Mouse (Mus musculus): ENCODE data around the gene Gfap.

Gfap gene

DNA sequence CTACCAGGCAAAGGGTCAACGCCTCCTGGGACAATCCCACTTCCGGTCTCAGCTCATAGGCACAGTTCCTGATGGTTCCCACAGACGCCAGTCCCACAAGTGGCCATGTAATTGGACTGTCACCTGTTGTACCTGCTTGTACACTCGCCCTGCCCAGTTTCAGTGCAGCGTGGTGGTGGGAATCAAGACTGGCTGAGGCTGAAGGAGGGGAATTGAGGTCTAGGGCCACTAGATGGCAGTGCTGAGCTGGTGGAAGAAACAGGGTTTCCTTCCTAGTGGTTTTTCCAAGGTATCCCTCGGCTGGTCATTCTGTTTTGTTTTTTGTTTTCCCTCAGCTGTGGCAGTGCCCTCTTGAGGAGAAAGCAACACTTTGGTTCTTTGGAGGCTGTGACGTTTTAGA is at the start of gene Gfap:
Gene Gfap (minus strand): TSS at position 150 of the 400 bp plus-strand sequence.
- DNase-seq (ENCODE audit: low spot score in 2 of 2), result peak; percentile 17 to 39

DNA sequence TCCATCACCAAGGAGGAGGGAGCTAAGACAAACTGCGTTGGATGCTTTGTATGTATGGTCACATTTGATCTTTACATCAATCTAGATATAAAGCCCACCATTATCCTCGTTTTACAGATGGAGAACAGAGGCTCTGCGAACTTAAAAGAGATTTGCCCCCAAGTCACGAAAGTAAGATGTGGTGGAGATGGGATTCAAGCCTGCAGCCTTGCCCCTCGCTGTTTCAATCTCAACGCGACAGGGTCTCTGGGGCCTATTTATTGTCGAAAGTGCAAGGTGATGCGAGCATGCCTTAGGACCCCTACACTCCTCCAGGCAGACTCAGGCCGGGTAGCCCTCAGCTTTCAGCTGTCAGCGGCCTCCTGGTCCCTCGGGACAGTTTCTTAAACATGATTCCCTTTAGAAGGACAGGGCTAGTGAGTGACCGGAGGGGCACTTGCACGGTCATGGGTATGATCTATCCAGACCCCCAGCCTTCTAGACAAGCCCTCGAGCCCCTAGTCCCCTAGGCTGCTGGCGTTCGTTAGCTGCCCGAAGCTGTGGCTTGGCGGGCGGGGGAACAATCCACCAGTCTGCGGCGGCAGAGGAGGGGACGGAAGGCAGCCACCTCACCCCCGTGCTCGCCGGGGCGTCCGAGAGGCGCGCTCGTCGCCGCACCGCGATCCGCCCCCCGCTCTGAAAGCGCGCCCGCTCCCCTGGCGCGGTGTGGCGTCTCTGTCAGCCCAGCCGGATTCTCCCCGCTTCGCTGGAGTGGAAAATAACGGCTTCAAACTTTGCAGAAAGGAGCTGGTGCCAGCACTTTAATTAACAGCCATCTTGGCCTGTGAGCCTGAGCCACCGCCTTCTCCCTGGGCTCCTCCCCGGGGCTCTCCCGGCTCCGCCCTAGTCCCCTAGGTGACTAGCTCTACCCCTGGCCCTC is 47.6 kb upstream of the Gfap start:
- DNase-seq (ENCODE audit: low spot score in 2 of 2), result no peak

DNA sequence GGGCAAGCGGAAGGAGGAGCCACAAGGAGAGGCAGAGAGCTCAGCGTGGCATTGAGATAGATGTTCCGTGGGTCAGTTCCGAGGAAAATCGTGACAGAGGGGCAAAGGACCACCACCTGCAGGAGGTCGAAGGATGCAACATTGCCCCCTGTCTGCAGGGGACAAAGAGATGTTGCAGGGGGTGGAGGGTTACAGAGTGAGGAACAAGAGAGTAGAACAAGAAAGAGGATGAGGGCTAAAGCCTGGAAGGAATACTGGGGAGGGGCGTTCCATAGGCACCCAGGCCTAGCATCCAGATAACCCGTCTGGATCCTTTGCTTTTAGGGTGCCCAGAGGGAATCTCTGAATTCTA is 46.3 kb upstream of the Gfap start:
- no peak for DNase-seq (ENCODE audit: low spot score in 2 of 2)

DNA sequence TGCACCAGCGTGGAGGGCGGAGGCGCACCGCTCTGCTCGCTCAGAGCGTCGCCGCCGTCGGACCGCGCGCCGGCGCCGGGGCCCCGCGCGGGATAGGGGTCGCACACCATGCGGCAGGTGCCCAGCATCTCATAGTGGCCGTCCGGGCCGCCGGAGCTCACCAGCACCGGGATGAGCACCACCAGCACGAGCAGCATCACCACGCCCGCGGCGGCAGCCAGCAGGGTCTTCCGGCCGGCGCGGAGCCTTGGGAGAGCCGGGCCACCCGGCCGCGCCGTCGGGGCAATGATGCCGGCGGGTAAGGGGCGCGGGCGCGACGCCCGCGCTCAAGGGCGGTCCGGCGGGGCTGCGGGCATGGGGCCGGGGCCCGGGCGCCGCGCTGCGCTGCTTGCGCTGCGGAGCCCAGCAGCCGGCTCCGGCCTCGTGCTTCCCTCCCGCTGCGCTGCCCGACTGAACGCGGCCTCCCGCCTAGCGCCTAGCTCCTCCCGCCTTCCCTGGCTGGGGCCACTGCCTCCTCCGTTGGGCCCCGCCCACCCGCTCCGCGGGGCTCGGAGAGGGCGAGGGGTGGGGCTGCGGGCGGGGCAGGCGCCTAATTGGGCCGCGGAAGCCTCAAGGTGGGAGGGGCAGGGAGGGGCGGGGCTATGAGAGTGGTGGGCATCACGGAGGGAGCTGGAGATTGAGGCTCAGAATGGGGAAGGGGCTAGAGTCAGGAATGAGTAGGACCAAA is 45.7 kb upstream of the Gfap start, which contains the start of gene C1ql1:
Gene C1ql1 (minus strand): TSS at position 424 of the 727 bp plus-strand sequence.
- DNase-seq (ENCODE audit: low spot score in 2 of 2), result peak; percentile 55 to 67

DNA sequence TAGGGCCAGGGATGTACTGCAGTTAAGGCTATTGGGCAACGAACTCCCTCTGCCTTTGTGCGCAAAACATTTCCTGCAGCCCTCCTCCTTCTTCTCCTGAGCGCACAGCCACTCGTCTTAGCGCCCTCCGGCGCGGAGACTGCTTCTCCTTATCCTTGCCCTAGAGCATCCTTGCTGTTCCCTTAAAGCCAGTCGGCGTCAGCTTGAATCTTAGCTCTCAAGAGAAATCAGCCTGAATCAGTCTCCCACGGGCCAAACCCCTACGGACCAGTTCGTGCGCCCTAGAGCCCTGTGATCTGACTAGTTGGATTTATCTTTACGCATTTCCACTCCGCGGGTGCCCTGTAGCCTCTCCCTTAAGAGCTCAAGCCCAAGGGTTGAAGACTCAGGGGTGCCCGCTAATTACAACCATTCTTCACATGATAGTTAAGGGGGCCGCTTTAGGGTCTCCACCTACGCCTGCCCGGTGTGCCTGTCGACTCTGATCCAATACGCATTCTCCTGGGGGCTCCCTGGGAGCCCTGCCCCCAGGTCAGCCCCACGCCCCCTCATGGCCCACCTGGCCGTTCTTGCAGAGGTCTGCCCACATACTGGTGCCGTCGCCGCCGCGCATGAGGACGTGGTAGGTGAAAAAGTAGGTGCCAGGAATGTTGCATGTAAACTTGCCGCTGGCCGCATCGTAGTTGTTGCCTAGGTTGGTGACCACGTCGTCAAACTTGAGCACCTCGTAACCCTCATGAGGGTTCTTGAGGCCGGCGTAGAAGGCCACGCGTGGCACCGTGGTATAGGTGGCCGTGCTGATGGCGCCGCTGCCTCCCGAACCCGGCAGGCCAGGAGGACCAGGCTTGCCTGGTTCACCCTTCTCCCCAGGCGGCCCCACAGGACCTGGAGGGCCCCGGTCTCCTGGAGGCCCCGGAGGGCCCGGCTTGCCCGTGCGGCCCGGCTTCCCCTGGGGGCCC is 44.9 kb upstream of the Gfap start:
- no peak for DNase-seq (ENCODE audit: low spot score in 2 of 2)

DNA sequence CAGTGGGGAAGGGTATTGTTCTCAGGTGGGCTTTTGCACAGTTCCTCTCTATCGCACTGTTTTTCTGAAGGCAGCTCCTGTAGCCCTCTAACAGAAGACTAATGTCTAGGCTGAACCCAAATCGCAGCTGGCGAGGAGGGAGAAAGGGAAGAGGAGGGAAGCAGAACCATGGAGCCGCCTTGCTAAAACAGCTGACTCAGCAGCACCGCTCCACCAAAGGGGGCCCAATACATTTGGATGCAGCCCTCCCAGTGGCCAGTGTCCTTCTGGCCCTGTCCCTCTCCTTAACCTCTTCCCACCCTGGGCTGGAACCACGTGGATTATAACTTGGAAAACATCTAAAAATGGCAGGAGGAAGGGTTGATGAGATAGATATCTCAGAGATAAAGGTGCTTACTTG is 40.5 kb upstream of the Gfap start:
- DNase-seq (ENCODE audit: low spot score in 2 of 2), result no peak

DNA sequence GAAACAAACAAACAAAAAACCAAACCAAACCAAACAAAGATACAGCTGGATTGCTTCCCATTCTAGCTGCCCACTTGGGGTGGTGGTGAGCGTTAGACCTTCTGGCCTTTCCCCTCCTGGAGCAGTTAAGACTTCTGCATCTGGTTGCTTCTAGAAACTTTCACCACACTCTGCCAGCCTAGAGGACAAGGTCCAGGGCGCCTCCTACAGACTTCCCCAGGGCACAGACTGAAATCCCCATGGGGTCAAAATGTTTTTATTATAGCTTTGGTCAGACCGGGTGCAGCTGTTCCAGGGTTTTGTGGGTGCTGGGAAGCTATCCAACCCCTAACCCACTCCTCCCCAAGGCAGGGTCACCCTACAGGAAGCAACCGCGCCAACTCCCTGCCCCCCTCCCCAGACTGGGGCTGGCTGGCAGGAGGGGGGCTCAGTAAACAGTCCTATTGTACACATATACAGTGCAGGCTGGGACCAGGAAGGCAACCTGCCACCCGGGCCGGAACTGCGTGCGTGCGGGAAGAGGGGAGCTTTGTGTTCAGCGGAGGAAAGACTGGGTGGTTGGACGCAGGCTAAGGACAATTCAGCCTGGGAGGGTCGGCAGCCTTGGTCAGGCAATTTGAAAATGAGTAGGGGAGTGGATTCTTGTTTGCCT is 38.4 kb upstream of the Gfap start:
- no peak for DNase-seq (ENCODE audit: low spot score in 2 of 2)

DNA sequence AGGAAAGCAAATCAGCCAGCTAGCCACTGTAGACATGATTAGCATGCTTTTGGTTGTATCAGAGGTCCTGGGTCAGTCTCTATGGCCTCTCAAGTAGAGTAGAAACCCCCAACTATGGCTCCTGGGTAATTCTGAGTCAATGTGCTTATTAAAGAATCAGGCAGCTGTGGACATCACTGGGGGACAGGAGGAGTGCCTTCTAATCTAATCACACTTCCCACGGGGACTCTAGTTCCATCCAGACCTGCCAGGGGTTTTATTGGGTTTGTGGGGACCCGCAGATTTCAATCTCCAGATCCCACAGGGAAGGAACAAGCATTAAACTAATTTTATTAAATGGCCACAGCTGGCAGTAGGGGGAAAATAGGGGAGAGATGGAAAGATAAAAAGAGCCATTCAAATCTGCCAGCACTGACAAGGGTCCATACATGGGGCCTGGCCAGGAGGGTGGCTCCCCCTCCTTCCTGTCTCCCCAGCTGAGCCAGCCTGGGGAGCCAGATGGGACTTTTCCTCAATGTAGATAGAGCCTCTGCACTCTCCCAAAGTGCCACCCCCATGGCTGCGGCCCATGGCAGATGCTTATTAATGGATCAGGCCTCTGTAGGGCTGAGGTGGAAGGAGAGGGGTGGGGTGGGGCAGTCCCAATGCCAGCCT is 36.9 kb upstream of the Gfap start:
- DNase-seq (ENCODE audit: low spot score in 2 of 2), result no peak

DNA sequence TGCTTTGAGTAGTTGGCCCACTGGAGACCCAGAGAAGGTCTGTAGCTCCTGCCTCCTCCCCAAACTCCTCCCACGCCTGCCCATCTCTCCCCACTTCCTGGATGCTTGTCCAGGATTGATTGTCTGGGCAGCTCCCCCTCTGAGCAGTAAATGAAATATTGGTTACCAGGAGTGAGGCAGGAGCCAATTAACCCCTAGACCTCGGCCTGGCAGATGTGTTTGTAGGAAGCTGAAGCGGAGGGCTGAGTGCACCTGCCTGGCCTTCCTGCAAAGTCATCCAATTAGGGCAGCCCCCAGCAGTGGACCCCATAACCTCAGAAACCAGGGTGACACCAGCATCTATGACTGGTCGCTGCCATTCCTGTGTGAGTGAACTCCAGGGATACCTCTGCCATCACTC is 35.6 kb upstream of the Gfap start:
- DNase-seq (ENCODE audit: low spot score in 2 of 2), result no peak

DNA sequence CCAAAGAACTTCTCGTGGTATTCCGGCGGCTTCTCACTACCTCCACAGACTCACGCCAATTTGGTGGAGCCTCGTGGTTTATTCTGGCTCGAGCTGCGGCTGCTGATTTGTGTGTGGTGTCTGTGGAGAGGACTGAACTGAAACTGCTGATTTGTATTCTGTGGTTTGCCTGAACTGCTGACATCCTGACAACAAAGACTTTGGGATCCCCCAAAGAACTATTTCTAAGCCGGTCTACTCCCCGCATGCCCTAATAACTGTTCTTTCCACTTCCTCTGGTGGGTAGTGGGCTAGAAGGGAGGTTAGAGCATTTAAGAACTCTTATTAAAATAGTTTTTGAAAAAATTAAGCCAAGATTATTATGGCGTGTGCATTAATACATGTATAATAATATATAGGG is 30.0 kb upstream of the Gfap start:
- no peak for DNase-seq (ENCODE audit: low spot score in 2 of 2)

DNA sequence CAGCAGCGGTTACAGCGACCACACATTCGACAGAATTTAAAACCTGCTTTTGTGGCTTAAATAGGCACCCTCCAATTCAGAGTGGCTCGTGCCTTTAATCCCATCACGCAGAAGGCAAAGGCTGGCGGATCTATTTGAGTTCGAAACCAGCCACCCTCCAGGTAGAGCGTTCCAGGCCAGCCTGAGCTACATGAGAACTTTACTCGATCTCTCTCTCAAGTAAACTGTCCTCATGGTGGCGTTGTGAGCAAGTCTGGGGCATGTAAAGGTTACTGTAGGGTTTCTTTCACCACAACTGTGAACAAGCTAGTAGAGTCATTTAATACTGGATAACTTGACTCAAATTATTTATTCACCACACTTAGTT is 24.6 kb upstream of the Gfap start:
- DNase-seq (ENCODE audit: low spot score in 2 of 2), result no peak

DNA sequence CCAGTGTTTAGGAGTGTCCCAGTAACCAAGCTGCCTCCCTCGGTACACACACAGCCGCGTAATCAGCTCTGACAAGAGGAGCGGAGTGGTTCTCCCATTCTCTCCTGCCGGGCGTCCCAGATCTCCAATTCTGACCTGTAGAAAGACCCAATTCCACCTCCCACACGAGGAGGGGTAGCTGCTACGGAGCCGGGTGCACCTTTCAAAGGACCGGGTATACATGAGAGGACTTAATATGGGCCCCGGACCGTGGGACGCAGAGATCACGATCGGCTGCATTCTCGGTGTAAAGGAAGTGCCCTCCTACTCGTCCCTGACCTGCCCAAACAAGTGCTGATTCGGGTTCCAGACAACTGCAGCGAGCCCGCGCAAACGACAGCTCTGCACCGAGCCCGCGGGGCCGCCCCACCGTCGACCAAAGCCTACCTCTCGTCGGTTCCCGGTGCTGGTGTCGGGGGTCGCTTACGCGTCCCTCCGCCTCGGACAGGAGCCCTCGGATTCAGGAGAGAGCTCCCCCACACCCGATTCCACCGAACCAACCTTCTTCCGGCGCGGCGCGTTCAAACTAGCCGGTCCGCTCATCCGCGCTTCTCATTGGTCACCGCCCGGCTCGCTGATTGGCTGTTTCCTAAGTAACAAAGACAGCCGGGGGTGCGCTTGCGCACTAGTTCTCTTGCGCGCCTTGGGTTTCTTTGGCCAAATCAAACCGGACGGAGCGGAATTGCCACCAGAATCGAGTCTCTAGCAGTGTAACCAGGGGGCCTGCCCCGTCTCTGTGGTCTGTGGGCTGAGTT is 24.0 kb upstream of the Gfap start, which contains the start of gene Kif18b:
Gene Kif18b (minus strand): TSS at position 568 of the 794 bp plus-strand sequence.
- peak; percentile 92 to 94 for DNase-seq (ENCODE audit: low spot score in 2 of 2)

DNA sequence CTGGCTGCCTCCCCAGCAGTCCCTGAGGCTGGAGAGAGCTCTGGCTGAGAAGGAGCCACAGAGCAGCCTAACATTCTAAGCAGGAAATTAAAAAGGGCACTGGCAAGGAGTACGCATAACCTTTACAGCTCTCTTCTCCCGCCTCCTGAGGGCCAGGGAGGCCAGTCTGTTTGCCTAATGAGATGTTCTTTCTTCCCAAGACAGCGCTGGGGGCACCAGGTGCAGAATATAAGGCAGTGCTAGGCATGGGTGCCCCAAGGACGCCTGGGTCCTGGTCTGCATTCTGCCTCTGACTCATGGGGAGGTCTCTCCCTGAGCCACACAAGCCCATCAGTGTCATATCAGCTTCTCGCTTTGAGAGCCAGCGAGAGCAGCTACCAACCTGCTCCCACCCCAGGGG is 20.8 kb upstream of the Gfap start:
- no peak for DNase-seq (ENCODE audit: low spot score in 2 of 2)

DNA sequence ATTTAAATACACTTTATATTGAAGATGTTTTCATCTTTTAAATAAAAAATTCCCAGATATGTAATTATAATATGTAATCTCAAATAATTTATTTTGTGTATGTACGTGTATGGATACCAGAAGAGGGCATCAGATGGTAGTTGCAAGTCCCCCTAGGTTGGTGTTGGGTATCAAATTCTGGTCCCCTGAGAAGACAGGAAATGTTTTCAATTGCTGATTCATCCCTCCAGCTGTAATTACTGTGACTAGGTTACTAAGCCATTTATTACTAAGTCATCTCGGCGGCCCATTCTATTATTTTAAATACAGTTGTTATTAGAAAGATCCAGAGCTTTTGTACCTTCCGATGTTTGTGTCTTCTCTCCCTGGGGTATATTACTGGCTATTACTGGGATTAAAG is 17.4 kb upstream of the Gfap start:
- DNase-seq (ENCODE audit: low spot score in 2 of 2), result no peak

DNA sequence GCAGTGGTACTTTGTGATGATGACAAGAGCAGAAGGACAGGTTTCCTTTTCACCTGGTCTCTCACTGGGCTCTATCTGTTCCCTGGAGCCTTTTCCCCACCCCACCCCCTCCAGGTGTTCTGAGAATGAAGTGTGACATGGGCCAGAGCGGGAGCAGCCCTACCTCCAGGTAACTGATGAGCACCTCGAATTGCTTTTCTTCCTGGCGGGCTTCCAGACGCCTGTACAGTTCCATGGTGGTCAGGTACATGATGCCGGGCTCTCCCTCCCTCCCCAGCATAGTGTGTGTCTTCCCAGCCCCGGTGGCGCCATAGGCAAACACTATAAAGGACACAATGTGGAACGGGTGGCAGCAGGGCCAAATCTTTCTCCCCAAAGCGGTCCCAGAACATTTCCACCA is 14.7 kb upstream of the Gfap start:
- DNase-seq (ENCODE audit: low spot score in 2 of 2), result no peak

DNA sequence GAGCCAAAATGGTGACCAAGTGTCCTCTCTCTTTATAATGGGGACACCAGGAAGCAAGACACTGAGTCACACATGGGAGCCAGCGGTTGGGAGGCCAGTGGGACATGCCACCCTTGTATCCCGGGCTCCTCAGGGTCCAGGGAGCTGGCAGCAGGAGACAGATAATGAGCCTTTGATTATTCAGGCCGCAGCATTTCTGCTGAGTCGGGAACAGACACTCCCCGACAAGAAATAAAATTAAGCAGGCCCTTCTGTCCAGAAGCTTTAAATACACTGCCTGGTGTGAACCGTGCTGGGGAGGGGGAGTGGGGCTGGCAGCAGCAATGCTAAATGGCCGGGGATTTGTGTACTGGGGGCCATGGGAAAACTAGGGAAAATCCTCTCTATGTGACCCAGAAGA is 10.7 kb upstream of the Gfap start:
- DNase-seq (ENCODE audit: low spot score in 2 of 2), result no peak

DNA sequence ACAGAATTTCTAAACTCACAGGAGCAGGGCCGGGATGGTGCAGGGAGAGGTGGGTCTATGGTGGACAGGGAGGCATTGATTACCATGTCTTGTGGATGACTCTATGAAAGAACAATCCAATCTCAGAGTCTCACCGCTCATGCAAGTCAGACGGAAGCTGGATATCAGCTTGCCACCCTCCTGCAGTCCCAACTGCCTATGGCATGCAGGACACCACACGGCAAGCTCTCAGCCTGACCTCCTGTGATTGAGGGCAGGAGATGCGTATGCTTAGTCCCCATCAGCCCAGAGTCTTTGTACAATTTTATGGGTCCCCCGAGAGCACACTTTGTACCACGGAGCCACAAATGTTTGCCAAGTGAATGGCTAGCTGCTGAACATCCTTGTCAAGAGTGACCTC is 2.9 kb upstream of the Gfap start:
- DNase-seq (ENCODE audit: low spot score in 2 of 2), result no peak

DNA sequence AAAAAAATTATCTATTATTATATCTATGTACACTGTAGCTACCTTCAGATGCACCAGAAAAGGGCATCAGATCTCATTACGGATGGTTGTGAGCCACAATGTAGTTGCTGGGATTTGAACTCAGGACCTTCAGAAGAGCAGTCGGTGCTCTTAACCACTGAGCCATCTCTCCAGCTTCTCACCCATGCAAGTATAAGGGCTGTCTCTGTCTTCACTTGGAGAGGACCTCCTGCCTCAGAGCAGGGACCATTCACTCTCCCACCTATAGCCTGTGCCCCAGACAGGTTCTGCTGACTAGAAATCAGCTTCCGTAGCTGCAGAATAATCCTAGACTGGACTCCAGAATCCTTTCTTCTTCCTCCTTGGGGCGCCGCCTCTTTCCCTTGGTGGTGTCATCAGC is 1.4 kb upstream of the Gfap start:
- no peak for DNase-seq (ENCODE audit: low spot score in 2 of 2)

DNA sequence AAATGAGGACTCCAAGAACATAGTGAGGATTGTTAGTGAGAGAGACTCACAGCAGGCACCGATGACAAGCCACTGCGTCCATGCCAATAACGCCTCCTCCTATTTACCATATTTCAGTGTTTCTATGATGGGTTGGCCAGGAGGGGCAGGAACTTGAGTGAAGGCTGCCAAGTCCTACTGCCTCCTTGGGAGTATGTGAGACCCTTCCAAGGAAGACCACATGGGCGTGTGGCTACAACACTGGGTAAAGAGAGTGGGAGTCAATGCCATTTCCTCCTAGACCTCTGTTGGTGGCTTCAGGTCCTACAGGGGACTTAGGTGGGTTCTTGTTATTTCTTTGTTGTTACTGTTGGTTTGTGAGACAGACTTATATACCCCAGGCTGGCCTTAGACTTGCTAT is 487 bp upstream of the Gfap start:
- no peak for DNase-seq (ENCODE audit: low spot score in 2 of 2)

DNA sequence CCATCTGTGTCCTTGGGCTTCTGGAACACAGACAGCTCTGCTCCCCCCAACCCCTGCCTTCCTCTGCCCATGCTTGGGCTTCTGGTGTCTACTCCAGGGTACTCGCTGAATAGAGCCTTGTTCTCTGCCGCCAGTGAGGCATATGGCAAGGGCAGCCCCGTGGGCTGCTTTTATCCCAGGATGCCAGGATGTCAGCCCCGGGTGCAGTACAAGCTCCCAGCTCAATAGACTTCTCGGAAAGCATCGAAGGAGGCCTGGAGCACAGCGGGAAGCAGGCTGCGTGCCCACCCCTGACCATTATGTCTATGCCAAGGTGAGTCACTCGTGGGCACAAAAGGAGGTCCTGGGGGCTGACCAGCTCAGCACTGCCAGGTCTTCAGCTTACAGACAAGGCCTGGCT is 2.3 kb downstream of the Gfap start:
- no peak for DNase-seq (ENCODE audit: low spot score in 2 of 2)

Measured in natural killer cell, adult 2 months (primary cell).